9 mouse cellular contexts compared by ENCODE assay signal in the genomic region with DNA sequence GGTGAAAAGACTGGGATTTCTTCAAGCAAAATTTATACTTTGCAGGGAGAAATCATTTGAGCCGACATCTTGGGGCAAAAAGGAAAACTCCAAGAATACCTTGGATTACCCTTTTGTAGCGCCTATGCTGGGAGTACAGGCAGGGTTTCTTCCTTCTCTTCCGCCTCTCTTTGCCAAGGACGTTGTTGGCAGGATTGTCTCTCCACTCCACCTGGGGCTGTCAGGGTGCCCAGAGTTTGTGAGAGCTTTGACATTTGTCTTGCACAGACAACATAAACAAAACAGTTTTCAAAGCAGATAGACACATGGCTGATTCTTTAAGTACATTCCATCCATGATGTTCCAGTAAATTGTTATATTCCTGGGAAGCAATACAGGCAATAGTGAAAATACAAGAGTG.
"Had no signal": no experiment of that assay in that cellular context is flagged by ENCODE, and none has a peak within 500 bp of the region (broad histone marks: within the 10 kb centered on the region; RNA-seq: fewer than 3 reads in every experiment).

No protein-coding gene starts in this region.

- ATAC-seq: liver, embryonic 12.5 days had no signal

- H3K27me3 ChIP-seq: neural tube, embryonic 12.5 days had no signal

- H3K4me3 ChIP-seq: limb, embryonic 10.5 days; liver, embryonic 12.5 days; midbrain, embryonic 10.5 days; myocyte; neural tube, embryonic 12.5 days had no signal

- H3K36me3 ChIP-seq: limb, embryonic 10.5 days; liver, embryonic 12.5 days; midbrain, embryonic 10.5 days; neural tube, embryonic 12.5 days had no signal

- H3K4me2 ChIP-seq: liver, embryonic 12.5 days; lung, embryonic 14.5 days; neural tube, embryonic 12.5 days had no signal

- H3K27ac ChIP-seq: limb, embryonic 10.5 days; liver, embryonic 12.5 days; midbrain, embryonic 10.5 days; neural tube, embryonic 12.5 days had no signal

- DNase-seq: midbrain, embryonic 14.5 days; thymus, adult 18-20 months; thymus, postnatal 36 days had no signal

- H3K9ac ChIP-seq: liver, embryonic 12.5 days; lung, embryonic 14.5 days; neural tube, embryonic 12.5 days had no signal

- H3K9me3 ChIP-seq: limb, embryonic 10.5 days; liver, embryonic 12.5 days; midbrain, embryonic 10.5 days; neural tube, embryonic 12.5 days had no signal

- H3K4me1 ChIP-seq: limb, embryonic 10.5 days; midbrain, embryonic 10.5 days; neural tube, embryonic 12.5 days had no signal
